Mouse (Mus musculus): ENCODE measurements around the gene Cd300e. TPM values are rescaled to one million over a fixed set of nuclear protein-coding genes. Genes with fewer than 3 reads are reported as not detected.
"Not testable (repeated sequence)": the region's sequence is repeated elsewhere in the genome, so short reads cannot be mapped to it uniquely, and the experiment has no call there.

The Cd300e gene
- polyA plus RNA-seq, 1 experiment from 2014 or later: not detected

- Histone ChIP-seq H3K36me3 (ENCODE audit: control insufficient read depth, insufficient read depth, low read length) (no peaks in the 10 kb centered on the region), H3K4me3 (ENCODE audit: low read depth, low read length) (no peak overlapping the region), H3K4me2 (ENCODE audit: low read depth, low read length) (no peak overlapping the region), H3K9me3 (ENCODE audit: control insufficient read depth, low read length) (no peaks in the 10 kb centered on the region), H3K4me1 (ENCODE audit: control insufficient read depth, insufficient read depth, low read length) (no peaks in the 10 kb centered on the region), H3K27me3 (ENCODE audit: control insufficient read depth, insufficient read depth, low read length) (no peaks in the 10 kb centered on the region), H3K9ac (replicated peaks; ENCODE audit: low read depth, low read length) (no peak overlapping the region), H3K27ac (ENCODE audit: low read depth, low read length) (no peak overlapping the region)
- ATAC-seq (ENCODE audit: low read depth): no peak
- 5% methylated on average over 9 of the region's 9 CpGs for WGBS
Measured at GRCm38 (mm10) chr11:115052206-115052605, 9.8 kb downstream of the Cd300e start.

GRCm38 (mm10) chr11:115049282-115049895 lies 12.6 kb downstream of the Cd300e start:
- no peaks in the 10 kb centered on the region for H3K27me3 ChIP-seq (ENCODE audit: control insufficient read depth, insufficient read depth, low read length)
- ATAC-seq (ENCODE audit: low read depth): no peak
- no peaks in the 10 kb centered on the region for H3K4me1 ChIP-seq (ENCODE audit: control insufficient read depth, insufficient read depth, low read length)
- H3K9me3 ChIP-seq (ENCODE audit: control insufficient read depth, low read length): no peaks in the 10 kb centered on the region
- no peaks in the 10 kb centered on the region for H3K36me3 ChIP-seq (ENCODE audit: control insufficient read depth, insufficient read depth, low read length)
- WGBS: 44% methylated on average over 3 of the region's 3 CpGs
- no peak overlapping the region for H3K4me3 ChIP-seq (ENCODE audit: low read depth, low read length)
- H3K9ac ChIP-seq (replicated peaks; ENCODE audit: low read depth, low read length): no peak overlapping the region
- no peak overlapping the region for H3K27ac ChIP-seq (ENCODE audit: low read depth, low read length)
- H3K4me2 ChIP-seq (ENCODE audit: low read depth, low read length): no peak overlapping the region

DNA sequence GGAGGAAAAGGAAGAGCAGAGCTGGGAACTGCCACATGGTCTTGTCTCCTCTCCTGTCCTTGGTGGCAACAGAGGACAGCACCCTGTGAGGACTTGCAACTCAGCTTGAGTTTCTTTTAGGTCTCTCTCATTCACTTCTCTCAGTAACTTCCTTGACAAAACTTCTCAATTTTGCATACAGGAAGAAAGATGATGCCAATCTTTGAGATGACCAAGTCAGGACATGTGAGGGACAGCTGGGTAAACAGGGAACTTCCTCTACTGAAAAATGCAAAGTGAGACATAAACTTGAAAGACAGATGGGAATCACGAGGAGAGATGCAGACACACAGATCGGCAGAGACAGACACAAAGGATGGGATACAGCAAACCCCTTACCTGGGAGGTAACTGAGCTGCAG lies 13.7 kb downstream of the Cd300e start, which contains the start of gene Cd300ld3:
TSS of gene Cd300ld3 (minus strand) at position 151 of the 400 bp plus-strand sequence.
- ATAC-seq (ENCODE audit: low read depth): no peak
- no peaks in the 10 kb centered on the region for H3K36me3 ChIP-seq (ENCODE audit: control insufficient read depth, insufficient read depth, low read length)

DNA sequence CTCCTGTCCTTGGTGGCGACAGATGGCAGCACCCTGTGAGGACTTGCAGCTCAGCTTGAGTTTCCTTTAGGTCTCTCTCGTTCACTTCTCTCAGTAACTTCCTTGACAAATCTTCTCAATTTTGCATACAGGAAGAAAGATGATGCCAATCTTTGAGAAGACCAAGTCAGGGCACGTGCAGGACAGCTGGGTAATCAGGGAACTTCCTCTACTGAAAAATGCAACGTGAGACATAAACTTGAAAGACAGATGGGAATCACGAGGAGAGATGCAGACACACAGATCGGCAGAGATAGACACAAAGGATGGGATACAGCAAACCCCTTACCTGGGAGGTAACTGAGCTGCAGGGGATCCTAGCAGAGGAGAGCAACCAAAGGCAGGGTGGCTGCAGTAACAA lies 24.3 kb downstream of the Cd300e start, which contains the start of gene Cd300ld5:
TSS of gene Cd300ld5 (minus strand) at position 101 of the 400 bp plus-strand sequence.
- not testable (repeated sequence) for ATAC-seq (ENCODE audit: low read depth); H3K9me3 ChIP-seq (ENCODE audit: control insufficient read depth, low read length); H3K4me2 ChIP-seq (ENCODE audit: low read depth, low read length); H3K36me3 ChIP-seq (ENCODE audit: control insufficient read depth, insufficient read depth, low read length); H3K4me1 ChIP-seq (ENCODE audit: control insufficient read depth, insufficient read depth, low read length); H3K4me3 ChIP-seq (ENCODE audit: low read depth, low read length); H3K9ac ChIP-seq (replicated peaks; ENCODE audit: low read depth, low read length); H3K27me3 ChIP-seq (ENCODE audit: control insufficient read depth, insufficient read depth, low read length); H3K27ac ChIP-seq (ENCODE audit: low read depth, low read length)
- WGBS: no CpG with 5 or more reads among the region's 6 CpGs

More for the DNA sequence above, 13.7 kb downstream of the Cd300e start, which contains the start of gene Cd300ld3:
- no peaks in the 10 kb centered on the region for H3K27me3 ChIP-seq (ENCODE audit: control insufficient read depth, insufficient read depth, low read length)
- no peak within 1 kb of the TSS for H3K4me2 ChIP-seq (ENCODE audit: low read depth, low read length)
- no peak within 1 kb of the TSS for H3K4me3 ChIP-seq (ENCODE audit: low read depth, low read length)
- no peaks in the 10 kb centered on the region for H3K9me3 ChIP-seq (ENCODE audit: control insufficient read depth, low read length)
- 73% methylated on average over 2 of the region's 2 CpGs for WGBS
- no peaks in the 10 kb centered on the region for H3K4me1 ChIP-seq (ENCODE audit: control insufficient read depth, insufficient read depth, low read length)
- no peak within 1 kb of the TSS for H3K9ac ChIP-seq (replicated peaks; ENCODE audit: low read depth, low read length)
- H3K27ac ChIP-seq (ENCODE audit: low read depth, low read length): no peak within 1 kb of the TSS

- not testable (repeated sequence) for ATAC-seq (ENCODE audit: low read depth); H3K9me3 ChIP-seq (ENCODE audit: control insufficient read depth, low read length); H3K36me3 ChIP-seq (ENCODE audit: control insufficient read depth, insufficient read depth, low read length); H3K4me3 ChIP-seq (ENCODE audit: low read depth, low read length); H3K9ac ChIP-seq (replicated peaks; ENCODE audit: low read depth, low read length); H3K4me1 ChIP-seq (ENCODE audit: control insufficient read depth, insufficient read depth, low read length); H3K4me2 ChIP-seq (ENCODE audit: low read depth, low read length); H3K27me3 ChIP-seq (ENCODE audit: control insufficient read depth, insufficient read depth, low read length); H3K27ac ChIP-seq (ENCODE audit: low read depth, low read length)
- WGBS: no CpG with 5 or more reads among the region's 6 CpGs
Measured at GRCm38 (mm10) chr11:115026912-115027311, 35.1 kb downstream of the Cd300e start, which contains the start of gene Cd300ld4. Gene Cd300ld4, minus strand, starts transcription at chr11:115027012.

- H3K27me3 ChIP-seq (ENCODE audit: control insufficient read depth, insufficient read depth, low read length); H3K36me3 ChIP-seq (ENCODE audit: control insufficient read depth, insufficient read depth, low read length); H3K9ac ChIP-seq (replicated peaks; ENCODE audit: low read depth, low read length); H3K9me3 ChIP-seq (ENCODE audit: control insufficient read depth, low read length); H3K4me3 ChIP-seq (ENCODE audit: low read depth, low read length); H3K4me2 ChIP-seq (ENCODE audit: low read depth, low read length); H3K27ac ChIP-seq (ENCODE audit: low read depth, low read length); H3K4me1 ChIP-seq (ENCODE audit: control insufficient read depth, insufficient read depth, low read length); ATAC-seq (ENCODE audit: low read depth): not testable (repeated sequence)
- no CpG with 5 or more reads among the region's 7 CpGs for WGBS
Measured at GRCm38 (mm10) chr11:115016093-115016492, 45.9 kb downstream of the Cd300e start, which contains the start of gene Cd300ld2. Gene Cd300ld2, minus strand, starts transcription at chr11:115016193.

DNA sequence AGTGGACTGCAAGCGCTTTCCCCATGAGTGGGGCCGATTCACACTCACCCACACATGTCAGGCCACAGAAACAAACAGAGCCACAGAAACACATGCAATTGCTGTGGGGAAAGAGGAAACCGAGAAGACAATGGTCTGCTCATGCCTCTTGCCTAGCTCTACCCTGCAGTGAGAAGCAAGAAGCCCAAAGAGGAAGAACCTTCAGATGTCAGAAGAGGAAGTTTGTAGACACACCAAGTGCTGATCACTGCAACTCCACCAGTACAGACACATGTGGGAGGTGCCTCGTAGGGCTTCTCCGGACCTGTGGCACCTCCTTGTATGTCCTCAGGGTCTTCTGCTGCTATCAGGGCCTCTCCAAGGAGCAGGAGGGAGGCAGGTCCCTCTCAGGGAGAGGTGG lies 57.9 kb downstream of the Cd300e start:
- Histone ChIP-seq H3K9ac (replicated peaks; ENCODE audit: low read depth, low read length) (no peak overlapping the region), H3K4me3 (ENCODE audit: low read depth, low read length) (no peak overlapping the region), H3K4me2 (ENCODE audit: low read depth, low read length) (no peak overlapping the region), H3K27ac (ENCODE audit: low read depth, low read length) (no peak overlapping the region), H3K27me3 (ENCODE audit: control insufficient read depth, insufficient read depth, low read length) (no peaks in the 10 kb centered on the region), H3K36me3 (ENCODE audit: control insufficient read depth, insufficient read depth, low read length) (no peaks in the 10 kb centered on the region), H3K4me1 (ENCODE audit: control insufficient read depth, insufficient read depth, low read length) (no peaks in the 10 kb centered on the region), H3K9me3 (ENCODE audit: control insufficient read depth, low read length) (no peaks in the 10 kb centered on the region)
- no peak for ATAC-seq (ENCODE audit: low read depth)
- 88% methylated on average over 5 of the region's 5 CpGs for WGBS

Other genes starting within 250 kb of the Cd300e start
- 3.7 and 9.0 TPM in 2 replicates for gene Gprc5c, start 211.0 kb downstream of the Cd300e start, polyA plus RNA-seq (2014; fragmentation: Nextera tagmentation; extraction: Ambion mirVana)
- 0.79 and 1.5 TPM in 2 replicates for gene Cd300a, start 172.1 kb downstream of the Cd300e start, polyA plus RNA-seq (2014; fragmentation: Nextera tagmentation; extraction: Ambion mirVana)
- gene Cd300lb, start 127.8 kb downstream of the Cd300e start, polyA plus RNA-seq (2014; fragmentation: Nextera tagmentation; extraction: Ambion mirVana): not detected in 2 replicates
- not detected in 2 replicates for gene Cd300c, start 93.0 kb downstream of the Cd300e start, polyA plus RNA-seq (2014; fragmentation: Nextera tagmentation; extraction: Ambion mirVana)
- gene Cd300ld, start 72.3 kb downstream of the Cd300e start, polyA plus RNA-seq (2014; fragmentation: Nextera tagmentation; extraction: Ambion mirVana): not detected in 2 replicates
- gene Cd300c2, start 60.3 kb downstream of the Cd300e start, polyA plus RNA-seq (2014; fragmentation: Nextera tagmentation; extraction: Ambion mirVana): 1.0 and 1.4 TPM in 2 replicates
- not detected in 2 replicates for gene Cd300ld2, start 46.0 kb downstream of the Cd300e start, polyA plus RNA-seq (2014; fragmentation: Nextera tagmentation; extraction: Ambion mirVana)
- not detected in 2 replicates for gene Cd300ld4, start 35.2 kb downstream of the Cd300e start, polyA plus RNA-seq (2014; fragmentation: Nextera tagmentation; extraction: Ambion mirVana)
- not detected in 2 replicates for gene Cd300ld5, start 24.4 kb downstream of the Cd300e start, polyA plus RNA-seq (2014; fragmentation: Nextera tagmentation; extraction: Ambion mirVana)
- gene Cd300ld3, start 13.8 kb downstream of the Cd300e start, polyA plus RNA-seq (2014; fragmentation: Nextera tagmentation; extraction: Ambion mirVana): not detected in 2 replicates
- gene Rab37, start 29.3 kb upstream of the Cd300e start, polyA plus RNA-seq (2014; fragmentation: Nextera tagmentation; extraction: Ambion mirVana): 0.25 and 0.94 TPM in 2 replicates
- 0.11 TPM in 1 of 2 replicates, not detected in the other for gene Cd300lf, start 71.8 kb upstream of the Cd300e start, polyA plus RNA-seq (2014; fragmentation: Nextera tagmentation; extraction: Ambion mirVana)
- gene Slc9a3r1, start 101.2 kb upstream of the Cd300e start, polyA plus RNA-seq (2014; fragmentation: Nextera tagmentation; extraction: Ambion mirVana): 42.3 and 59.1 TPM in 2 replicates
- 8.9 and 10.8 TPM in 2 replicates for gene Tmem104, start 125.3 kb upstream of the Cd300e start, polyA plus RNA-seq (2014; fragmentation: Nextera tagmentation; extraction: Ambion mirVana)
- 19.1 and 19.9 TPM in 2 replicates for gene Nat9, start 125.7 kb upstream of the Cd300e start, polyA plus RNA-seq (2014; fragmentation: Nextera tagmentation; extraction: Ambion mirVana)
- gene Grin2c, start 205.1 kb upstream of the Cd300e start, polyA plus RNA-seq (2014; fragmentation: Nextera tagmentation; extraction: Ambion mirVana): 0.24 and 0.45 TPM in 2 replicates
- gene Fdxr, start 214.9 kb upstream of the Cd300e start, polyA plus RNA-seq (2014; fragmentation: Nextera tagmentation; extraction: Ambion mirVana): 12.5 and 14.6 TPM in 2 replicates
- 1.4 and 1.9 TPM in 2 replicates for gene Fads6, start 235.5 kb upstream of the Cd300e start, polyA plus RNA-seq (2014; fragmentation: Nextera tagmentation; extraction: Ambion mirVana)
- gene Otop2, start 245.0 kb upstream of the Cd300e start, polyA plus RNA-seq (2014; fragmentation: Nextera tagmentation; extraction: Ambion mirVana): 0.12 TPM in 1 of 2 replicates, not detected in the other

All from neural tube, embryonic 14.5 days (tissue).